In genomic region chr2:52891115-52891514, GRCm38 (mm10) we compare ENCODE assay signal across 15 mouse cellular contexts. TPM values are rescaled to one million over a fixed set of nuclear protein-coding genes. Genes with fewer than 3 reads are reported as not detected.
DNase-seq lines count a peak whose midpoint lies in the region; ATAC-seq and TF ChIP-seq lines count a peak whose summit lies in the region.
"Had no signal": no experiment of that assay in that cellular context is flagged by ENCODE, and none has a peak within 500 bp of the region (broad histone marks: within the 10 kb centered on the region; RNA-seq: fewer than 3 reads in every experiment).

No protein-coding gene starts in this region.

- no peak overlapping the region for H3K9ac ChIP-seq in kidney, embryonic 16.5 days (replicated peaks; ENCODE audit: low read length)
- no peak overlapping the region for H3K9ac ChIP-seq in embryonic facial prominence, embryonic 14.5 days (ENCODE audit: low read depth, low read length)
- no peak overlapping the region for H3K9ac ChIP-seq in hindbrain, embryonic 13.5 days
- H3K9ac ChIP-seq: heart, embryonic 12.5 days; lung, embryonic 15.5 days had no signal

- peaks cover 2% of the 10 kb centered on the region for H3K79me3 ChIP-seq in C2C12 (ENCODE audit: low read depth)

- H3K4me2 ChIP-seq in kidney, embryonic 16.5 days (replicated peaks; ENCODE audit: low read depth, low read length) = no peak overlapping the region
- no peak overlapping the region for H3K4me2 ChIP-seq in embryonic facial prominence, embryonic 14.5 days (ENCODE audit: low read depth, low read length)
- H3K4me2 ChIP-seq in myocyte (ENCODE audit: low read depth) = peak overlapping the region; percentile 54
- no peak overlapping the region for H3K4me2 ChIP-seq in hindbrain, embryonic 13.5 days
- H3K4me2 ChIP-seq: heart, embryonic 12.5 days; liver, embryonic 11.5 days; lung, embryonic 15.5 days had no signal

- H3K79me2 ChIP-seq in C2C12 (ENCODE audit: control insufficient read depth, insufficient read depth) (peaks cover 50% of the 10 kb centered on the region), myocyte (ENCODE audit: control insufficient read depth, insufficient read depth) (no peaks in the 10 kb centered on the region)

- H3K4me1 ChIP-seq in kidney, embryonic 16.5 days (ENCODE audit: insufficient read depth, low read length) = peaks cover 39% of the 10 kb centered on the region
- peaks cover 31% of the 10 kb centered on the region for H3K4me1 ChIP-seq in embryonic facial prominence, embryonic 14.5 days (ENCODE audit: control insufficient read depth, insufficient read depth, low read length)
- H3K4me1 ChIP-seq in hindbrain, embryonic 13.5 days (replicated peaks) = peaks cover 18% of the 10 kb centered on the region

- peak; percentile 52; the same call in 1 of the 2 replicates for ATAC-seq in kidney, embryonic 16.5 days (ENCODE audit: low FRiP score, low TSS enrichment)
- ATAC-seq in embryonic facial prominence, embryonic 14.5 days (ENCODE audit: low read depth) = peak; percentile 50; the same call in 1 of the 2 replicates
- ATAC-seq in hindbrain, embryonic 13.5 days (ENCODE audit: low FRiP score) = no peak

- H3K27me3 ChIP-seq in kidney, embryonic 16.5 days (ENCODE audit: insufficient read depth, low read length) = no peaks in the 10 kb centered on the region
- no peaks in the 10 kb centered on the region for H3K27me3 ChIP-seq in C2C12 (ENCODE audit: control insufficient read depth, insufficient read depth, insufficient read length)
- H3K27me3 ChIP-seq in embryonic facial prominence, embryonic 14.5 days (replicated peaks; ENCODE audit: control insufficient read depth, insufficient read depth, low read length) = no peaks in the 10 kb centered on the region
- no peaks in the 10 kb centered on the region for H3K27me3 ChIP-seq in myocyte (ENCODE audit: control insufficient read depth, insufficient read depth, insufficient read length)
- H3K27me3 ChIP-seq in hindbrain, embryonic 13.5 days = no peaks in the 10 kb centered on the region
- H3K27me3 ChIP-seq: heart, embryonic 12.5 days; lung, embryonic 15.5 days had no signal

- no peak for DNase-seq in kidney, postnatal 25 days
- peak; percentile 70 for DNase-seq in embryonic facial prominence, embryonic 14.5 days (ENCODE audit: low spot score)
- DNase-seq in embryo, embryonic 10.5 days (ENCODE audit: low spot score) = no peak
- DNase-seq in ovary, postnatal 10 days (ENCODE audit: low spot score) = no peak
- DNase-seq: adrenal gland, postnatal 14 days; cerebellum, postnatal 10 days; gastrocnemius, postnatal 14 days; heart, postnatal 4 days had no signal

- no peak overlapping the region for H3K4me3 ChIP-seq in kidney, embryonic 16.5 days (ENCODE audit: low read length)
- H3K4me3 ChIP-seq in C2C12 (ENCODE audit: insufficient read depth, poor library complexity, severe bottlenecking) (no peak overlapping the region), myocyte (no peak overlapping the region)
- H3K4me3 ChIP-seq in embryonic facial prominence, embryonic 14.5 days (ENCODE audit: low read depth, low read length) = no peak overlapping the region
- H3K4me3 ChIP-seq in hindbrain, embryonic 13.5 days = no peak overlapping the region
- H3K4me3 ChIP-seq: heart, embryonic 12.5 days; lung, embryonic 15.5 days had no signal

- no peak for TF ChIP-seq CTCF in C2C12 (IDR thresholded peaks at IDR 0.05; ENCODE audit: control insufficient read depth, insufficient read depth, insufficient read length)

- no peaks in the 10 kb centered on the region for H3K36me3 ChIP-seq in kidney, embryonic 16.5 days (ENCODE audit: insufficient read depth, low read length)
- H3K36me3 ChIP-seq in C2C12 (ENCODE audit: control insufficient read depth, insufficient read depth) (no peaks in the 10 kb centered on the region), myocyte (ENCODE audit: control insufficient read depth, insufficient read depth) (no peaks in the 10 kb centered on the region)
- no peaks in the 10 kb centered on the region for H3K36me3 ChIP-seq in embryonic facial prominence, embryonic 14.5 days (ENCODE audit: control insufficient read depth, insufficient read depth, low read length)
- H3K36me3 ChIP-seq in hindbrain, embryonic 13.5 days = no peaks in the 10 kb centered on the region
- H3K36me3 ChIP-seq: heart, embryonic 12.5 days; lung, embryonic 15.5 days had no signal

- no peak overlapping the region for H3K27ac ChIP-seq in kidney, embryonic 16.5 days (ENCODE audit: low read length)
- H3K27ac ChIP-seq in embryonic facial prominence, embryonic 14.5 days (replicated peaks; ENCODE audit: low read depth, low read length) = no peak overlapping the region
- H3K27ac ChIP-seq in hindbrain, embryonic 13.5 days = no peak overlapping the region
- H3K27ac ChIP-seq: lung, embryonic 15.5 days had no signal

- no peak for TF ChIP-seq POLR2A in myocyte (IDR thresholded peaks at IDR 0.05; ENCODE audit: insufficient read length, low read depth)

- H3ac ChIP-seq in C2C12 (ENCODE audit: control insufficient read depth, insufficient read length, low read depth) = no peak overlapping the region
- no peak overlapping the region for H3ac ChIP-seq in myocyte (ENCODE audit: control insufficient read depth, insufficient read length)

- WGBS in kidney, embryonic 16.5 days = 37% methylated on average over 8 of the region's 8 CpGs
- WGBS in embryonic facial prominence, embryonic 14.5 days = 37% methylated on average over 8 of the region's 8 CpGs
- WGBS in hindbrain, embryonic 13.5 days = 77% methylated on average over 8 of the region's 8 CpGs

- no peaks in the 10 kb centered on the region for H3K9me3 ChIP-seq in kidney, embryonic 16.5 days (ENCODE audit: low read length)
- H3K9me3 ChIP-seq in embryonic facial prominence, embryonic 14.5 days (ENCODE audit: control insufficient read depth, low read length) = no peaks in the 10 kb centered on the region
- no peaks in the 10 kb centered on the region for H3K9me3 ChIP-seq in hindbrain, embryonic 13.5 days
- H3K9me3 ChIP-seq: heart, embryonic 12.5 days; lung, embryonic 15.5 days had no signal

TF ChIP-seq in C2C12, 6 proteins besides CTCF, POLR2A, EP300 and RAD21:
- TF ChIP-seq CEBPB (IDR thresholded peaks at IDR 0.05; ENCODE audit: low read depth) (no peak), MAX (IDR thresholded peaks at IDR 0.05) (peak; percentile 84), MYOG (IDR thresholded peaks at IDR 0.05; ENCODE audit: control insufficient read depth, extremely low read depth, insufficient read length) (no peak), FOSL1 (IDR thresholded peaks at IDR 0.05; ENCODE audit: insufficient read depth, low read length, poor library complexity, severe bottlenecking) (peak; percentile 29), USF1 (IDR thresholded peaks at IDR 0.05; ENCODE audit: low read depth) (peak; percentile 61)
TF ChIP-seq in C2C12: peak in this region for 3.

TF ChIP-seq in myocyte, 11 proteins besides CTCF, POLR2A, EP300 and RAD21:
- TF ChIP-seq USF1 (IDR thresholded peaks at IDR 0.05; ENCODE audit: low read depth) (peak; percentile 43), POLR2AphosphoS2 (IDR thresholded peaks at IDR 0.05; ENCODE audit: insufficient read length, low read depth) (no peak)

RNA-seq across cellular contexts. Expression of gene Fmnl2, which starts 33.5 kb away (rescaled TPM):
- polyA plus RNA-seq in kidney, embryonic 16.5 days (2015; fragmentation: Nextera tagmentation; extraction: Ambion mirVana) = 5.7 and 6.4 TPM in 2 replicates
- 2.6 TPM for polyA plus RNA-seq in C2C12 (2012; fragmentation: generic; extraction: Trizol)
- polyA plus RNA-seq in embryonic facial prominence, embryonic 14.5 days (2014; fragmentation: Nextera tagmentation; extraction: Ambion mirVana) = 9.9 and 10.4 TPM in 2 replicates
- polyA plus RNA-seq in myocyte (2012; fragmentation: generic; extraction: Trizol) = 2.8 TPM
- 13.3 and 13.5 TPM in 2 replicates for polyA plus RNA-seq in hindbrain, embryonic 13.5 days (2015; fragmentation: Nextera tagmentation; extraction: Ambion mirVana)
